Mouse (Mus musculus): ENCODE measurements around the gene Gm13697.

Gene Gm13697

DNA sequence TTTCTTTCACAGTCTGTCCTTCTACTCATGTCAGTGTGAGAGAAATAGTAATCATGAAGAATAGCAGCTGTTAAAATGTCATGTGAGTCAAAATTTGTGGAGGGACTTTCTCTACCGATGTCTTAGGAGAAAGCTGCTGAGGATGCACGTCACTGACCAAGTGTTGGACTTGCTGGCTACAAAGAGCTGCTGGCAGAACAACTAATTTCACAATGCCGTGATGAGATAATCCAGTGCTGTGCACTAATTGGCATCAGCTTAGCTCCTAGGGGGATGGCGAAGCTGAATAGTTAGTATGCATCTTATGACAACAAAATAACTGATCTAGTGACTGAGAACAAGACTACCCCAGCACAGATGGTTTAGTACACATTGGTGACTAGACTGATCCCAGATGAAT lies 40.7 kb downstream of the Gm13697 start:
- Histone ChIP-seq H3K9me3 (ENCODE audit: low read length) (peaks cover 8% of the 10 kb centered on the region; the same call in 1 of the 2 replicates), H3K36me3 (ENCODE audit: insufficient read depth, low read length) (no peaks in the 10 kb centered on the region), H3K4me1 (replicated peaks; ENCODE audit: low read depth, low read length) (no peaks in the 10 kb centered on the region), H3K4me3 (replicated peaks; ENCODE audit: low read length) (no peak overlapping the region), H3K27me3 (ENCODE audit: insufficient read depth, low read length) (no peaks in the 10 kb centered on the region)
- TF ChIP-seq NANOG (IDR thresholded peaks at IDR 0.05; ENCODE audit: borderline replicate concordance, low read length): no peak
- TF ChIP-seq POU5F1 (IDR thresholded peaks at IDR 0.05; ENCODE audit: borderline replicate concordance, low read length): no peak
- TF ChIP-seq CTCF (conservative IDR thresholded peaks at IDR 0.05; ENCODE audit: low read length): no peak

DNA sequence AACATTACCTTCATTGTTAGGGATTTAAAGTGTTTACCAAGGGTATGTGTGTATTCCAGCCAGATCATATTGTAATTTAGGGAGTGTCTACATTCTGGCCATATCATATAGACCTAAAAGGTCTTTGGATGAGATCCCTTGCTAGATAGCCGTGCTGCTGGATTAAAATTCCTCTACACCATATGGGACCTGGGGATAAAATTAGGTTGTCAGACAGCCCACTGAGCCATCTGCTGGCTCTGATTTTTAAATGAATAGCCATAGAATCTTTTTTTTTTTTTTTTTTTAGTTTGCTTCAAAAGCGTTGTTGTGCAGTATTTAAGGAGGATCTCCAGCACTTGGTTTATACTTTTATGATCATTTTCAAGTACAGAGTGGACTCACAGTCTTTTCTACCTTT lies 48.0 kb downstream of the Gm13697 start:
- Histone ChIP-seq H3K36me3 (ENCODE audit: insufficient read depth, low read length) (no peaks in the 10 kb centered on the region), H3K9me3 (ENCODE audit: low read length) (peaks cover 5% of the 10 kb centered on the region; the same call in 1 of the 2 replicates), H3K4me3 (replicated peaks; ENCODE audit: low read length) (no peak overlapping the region), H3K4me1 (replicated peaks; ENCODE audit: low read depth, low read length) (no peaks in the 10 kb centered on the region), H3K27me3 (ENCODE audit: insufficient read depth, low read length) (no peaks in the 10 kb centered on the region)
- TF ChIP-seq CTCF (conservative IDR thresholded peaks at IDR 0.05; ENCODE audit: low read length) (no peak), NANOG (IDR thresholded peaks at IDR 0.05; ENCODE audit: borderline replicate concordance, low read length) (no peak), POU5F1 (IDR thresholded peaks at IDR 0.05; ENCODE audit: borderline replicate concordance, low read length) (no peak)

DNA sequence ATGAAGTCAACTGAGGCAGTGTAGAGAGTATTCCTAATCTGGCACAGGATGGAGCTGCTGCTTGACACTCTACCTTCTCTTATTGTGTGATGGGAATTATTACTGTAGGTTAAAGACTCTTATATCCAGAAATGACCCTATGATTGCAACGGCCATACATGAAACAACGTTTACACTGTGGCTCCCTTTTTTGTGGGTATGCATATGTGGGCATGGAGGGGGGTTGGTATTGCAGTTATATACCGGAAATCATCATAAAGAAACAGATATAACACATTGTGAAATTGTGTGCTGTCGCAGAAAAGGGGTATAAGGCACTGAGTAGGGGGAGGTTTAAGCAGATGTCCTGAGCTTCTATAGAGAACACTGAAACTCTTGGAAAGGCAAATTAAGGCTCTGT lies 51.5 kb downstream of the Gm13697 start:
- no peaks in the 10 kb centered on the region for H3K4me1 ChIP-seq (replicated peaks; ENCODE audit: low read depth, low read length)
- no peak overlapping the region for H3K4me3 ChIP-seq (replicated peaks; ENCODE audit: low read length)
- no peaks in the 10 kb centered on the region for H3K9me3 ChIP-seq (ENCODE audit: low read length)
- H3K36me3 ChIP-seq (ENCODE audit: insufficient read depth, low read length): no peaks in the 10 kb centered on the region
- H3K27me3 ChIP-seq (ENCODE audit: insufficient read depth, low read length): no peaks in the 10 kb centered on the region
- TF ChIP-seq POU5F1 (IDR thresholded peaks at IDR 0.05; ENCODE audit: borderline replicate concordance, low read length): no peak
- TF ChIP-seq NANOG (IDR thresholded peaks at IDR 0.05; ENCODE audit: borderline replicate concordance, low read length): no peak
- TF ChIP-seq CTCF (conservative IDR thresholded peaks at IDR 0.05; ENCODE audit: low read length): no peak
